Mouse (Mus musculus): ENCODE measurements at regions not wholly inside any gene's neighbourhood (a gene's known extent, or its start where the extent isn't known, plus 50 kb on each side); places are given as distances from the start of the nearest gene placed in this dataset.

DNA sequence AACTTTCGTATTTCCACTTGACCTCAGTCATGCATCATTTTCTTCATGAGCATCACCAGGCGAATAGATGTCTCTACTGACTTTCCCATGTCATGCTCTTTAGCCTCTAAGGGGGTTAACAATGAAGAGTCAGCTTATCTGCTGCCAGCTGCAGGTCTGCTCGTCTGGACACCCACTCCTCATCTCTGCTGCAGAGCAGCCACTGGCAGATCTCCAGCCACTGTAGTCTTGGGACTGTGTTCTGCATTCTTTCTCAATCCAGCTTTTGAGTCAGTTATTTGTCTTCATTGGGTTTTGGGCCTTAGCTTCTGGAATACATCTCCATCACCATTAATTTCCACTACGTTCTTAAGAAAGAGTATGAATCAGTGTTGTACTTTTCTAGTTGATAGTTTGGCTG lies 280.0 kb downstream of the Gm5447 start:
- TF ChIP-seq RAD21 (IDR thresholded peaks at IDR 0.05; ENCODE audit: low read depth, low read length) (no peak), USF2 (IDR thresholded peaks at IDR 0.05; ENCODE audit: borderline replicate concordance in 1 of 2, insufficient read depth in 1 of 2, low read depth in 1 of 2, low read length in 2 of 2) (no peak), GABPA (IDR thresholded peaks at IDR 0.05; ENCODE audit: low read depth, low read length) (no peak), NELFE (IDR thresholded peaks at IDR 0.05; ENCODE audit: low read depth, low read length) (no peak), ZMIZ1 (IDR thresholded peaks at IDR 0.05; ENCODE audit: low read depth, low read length) (no peak), CHD1 (IDR thresholded peaks at IDR 0.05; ENCODE audit: low read depth, low read length) (no peak), JUND (IDR thresholded peaks at IDR 0.05; ENCODE audit: low read depth, low read length) (no peak)
- Histone ChIP-seq H3K27me3 (ENCODE audit: control insufficient read depth in 1 of 2, insufficient read depth in 2 of 2, low read length in 2 of 2) (no peaks in the 10 kb centered on the region), H3K4me1 (ENCODE audit: control insufficient read depth in 1 of 2, insufficient read depth in 2 of 2, low read length in 2 of 2) (no peaks in the 10 kb centered on the region), H3K79me2 (ENCODE audit: control insufficient read depth, insufficient read depth, low read length, poor library complexity) (no peaks in the 10 kb centered on the region), H3K36me3 (ENCODE audit: control insufficient read depth in 1 of 2, insufficient read depth in 2 of 2, low read length in 2 of 2) (no peaks in the 10 kb centered on the region), H3K9ac (ENCODE audit: control insufficient read depth, low read depth, low read length, poor library complexity, severe bottlenecking) (no peak overlapping the region), H3K27ac (ENCODE audit: control insufficient read depth, low read depth, low read length) (no peak overlapping the region), H3K4me3 (ENCODE audit: control insufficient read depth in 1 of 2, insufficient read depth in 1 of 2, low read depth in 2 of 2, low read length in 2 of 2) (no peak overlapping the region), H3K9me3 (replicated peaks; ENCODE audit: insufficient read depth, low read length) (no peaks in the 10 kb centered on the region)
- no peak for DNase-seq (ENCODE audit: low read depth, low spot score)

- TF ChIP-seq UBTF (IDR thresholded peaks at IDR 0.05; ENCODE audit: borderline replicate concordance, insufficient read depth, low read depth, low read length) (no peak), ZKSCAN1 (IDR thresholded peaks at IDR 0.05; ENCODE audit: low read depth, low read length) (no peak)
- no peaks in the 10 kb centered on the region for H3K9me3 ChIP-seq (replicated peaks; ENCODE audit: insufficient read depth, low read length)
- H3K9ac ChIP-seq (ENCODE audit: control insufficient read depth, low read depth, low read length, poor library complexity, severe bottlenecking), result no peak overlapping the region
- no peaks in the 10 kb centered on the region for H3K4me1 ChIP-seq (ENCODE audit: control insufficient read depth in 1 of 2, insufficient read depth in 2 of 2, low read length in 2 of 2)
- no peaks in the 10 kb centered on the region for H3K79me2 ChIP-seq (ENCODE audit: control insufficient read depth, insufficient read depth, low read length, poor library complexity)
- no peak overlapping the region for H3K4me3 ChIP-seq (ENCODE audit: control insufficient read depth in 1 of 2, insufficient read depth in 1 of 2, low read depth in 2 of 2, low read length in 2 of 2)
- H3K36me3 ChIP-seq (ENCODE audit: control insufficient read depth in 1 of 2, insufficient read depth in 2 of 2, low read length in 2 of 2), result no peaks in the 10 kb centered on the region
- H3K27me3 ChIP-seq (ENCODE audit: control insufficient read depth in 1 of 2, insufficient read depth in 2 of 2, low read length in 2 of 2), result no peaks in the 10 kb centered on the region
- no peak for DNase-seq (ENCODE audit: low read depth, low spot score)
- H3K27ac ChIP-seq (ENCODE audit: control insufficient read depth, low read depth, low read length), result no peak overlapping the region
Measured at GRCm38 (mm10) chr13:31254744-31255143, 280.7 kb downstream of the Gm5447 start.

GRCm38 (mm10) chr13:31255506-31255905 lies 281.5 kb downstream of the Gm5447 start:
- TF ChIP-seq UBTF (IDR thresholded peaks at IDR 0.05; ENCODE audit: borderline replicate concordance, insufficient read depth, low read depth, low read length) (no peak), GATA1 (IDR thresholded peaks at IDR 0.05; ENCODE audit: low read depth, low read length) (no peak), MYC (IDR thresholded peaks at IDR 0.05; ENCODE audit: low read depth, low read length) (no peak), MAX (IDR thresholded peaks at IDR 0.05; ENCODE audit: low read length) (no peak), CHD1 (IDR thresholded peaks at IDR 0.05; ENCODE audit: low read depth, low read length) (no peak), HCFC1 (IDR thresholded peaks at IDR 0.05; ENCODE audit: low read depth, low read length) (no peak), JUND (IDR thresholded peaks at IDR 0.05; ENCODE audit: low read depth, low read length) (no peak), ETS1 (IDR thresholded peaks at IDR 0.05; ENCODE audit: low read depth, low read length) (no peak), USF2 (IDR thresholded peaks at IDR 0.05; ENCODE audit: borderline replicate concordance in 1 of 2, insufficient read depth in 1 of 2, low read depth in 1 of 2, low read length in 2 of 2) (no peak), NELFE (IDR thresholded peaks at IDR 0.05; ENCODE audit: low read depth, low read length) (no peak)
- DNase-seq (ENCODE audit: low read depth, low spot score), result no peak
- no peak overlapping the region for H3K4me3 ChIP-seq (ENCODE audit: control insufficient read depth in 1 of 2, insufficient read depth in 1 of 2, low read depth in 2 of 2, low read length in 2 of 2)
- no peaks in the 10 kb centered on the region for H3K36me3 ChIP-seq (ENCODE audit: control insufficient read depth in 1 of 2, insufficient read depth in 2 of 2, low read length in 2 of 2)
- no peak overlapping the region for H3K9ac ChIP-seq (ENCODE audit: control insufficient read depth, low read depth, low read length, poor library complexity, severe bottlenecking)
- no peaks in the 10 kb centered on the region for H3K9me3 ChIP-seq (replicated peaks; ENCODE audit: insufficient read depth, low read length)
- H3K79me2 ChIP-seq (ENCODE audit: control insufficient read depth, insufficient read depth, low read length, poor library complexity), result no peaks in the 10 kb centered on the region
- no peaks in the 10 kb centered on the region for H3K4me1 ChIP-seq (ENCODE audit: control insufficient read depth in 1 of 2, insufficient read depth in 2 of 2, low read length in 2 of 2)
- H3K27me3 ChIP-seq (ENCODE audit: control insufficient read depth in 1 of 2, insufficient read depth in 2 of 2, low read length in 2 of 2), result no peaks in the 10 kb centered on the region
- no peak overlapping the region for H3K27ac ChIP-seq (ENCODE audit: control insufficient read depth, low read depth, low read length)
